Mouse (Mus musculus) layer of hippocampus, adult 9-10 months (tissue): ENCODE data around the gene Olfr1453.
"Not testable (repeated sequence)": the region's sequence is repeated elsewhere in the genome, so short reads cannot be mapped to it uniquely, and the experiment has no call there.

Experiments
- DNase-seq: peaks from one replicate; pipeline ENCODE4 v3.0.0; 2022; ENCODE audit warnings: low spot score

Olfr1453 gene

DNA sequence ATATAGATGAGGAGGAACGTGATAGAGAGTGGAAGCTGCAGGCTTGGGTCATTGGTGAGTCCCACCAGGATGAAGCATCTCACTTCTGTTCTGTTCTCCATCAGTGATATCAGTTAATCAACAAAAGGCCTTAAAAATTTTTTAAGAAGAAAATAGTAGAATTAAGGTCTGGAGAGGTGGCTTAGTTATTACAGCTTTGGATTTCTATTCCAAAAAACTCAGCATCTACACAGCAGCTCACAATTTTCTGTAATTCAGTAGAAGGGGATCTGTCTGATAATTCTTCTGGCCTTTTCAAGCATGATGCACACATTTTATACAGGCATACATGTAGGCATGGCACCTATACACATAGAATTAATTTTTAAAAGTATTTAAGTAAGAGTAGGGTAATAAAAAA, at the start of gene Olfr1453:
TSS of gene Olfr1453 (minus strand) at position 101 of the 400 bp plus-strand sequence.
- no peak for DNase-seq

DNA sequence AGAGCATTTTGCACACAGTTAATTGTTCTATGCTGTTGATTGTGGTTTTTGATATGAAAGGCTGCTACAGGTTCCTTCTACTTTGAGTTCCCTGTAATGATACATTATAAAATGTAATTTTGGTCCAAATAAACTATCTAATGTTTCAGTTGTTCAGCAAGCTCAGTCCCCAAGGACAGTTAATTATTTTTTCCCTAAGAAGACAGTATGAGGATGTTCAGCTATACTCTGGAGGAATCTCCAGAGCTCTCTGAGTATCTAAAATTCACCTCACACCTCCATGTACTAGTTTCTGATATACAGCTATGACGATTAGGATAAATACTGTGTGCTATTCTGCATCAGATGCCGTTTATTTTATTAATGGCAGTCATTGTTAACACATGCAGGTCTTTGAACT, 32.2 kb upstream of the Olfr1453 start, which contains the start of gene Olfr1454:
TSS of gene Olfr1454 (plus strand) at position 301 of the 400 bp plus-strand sequence.
- DNase-seq: no peak

DNA sequence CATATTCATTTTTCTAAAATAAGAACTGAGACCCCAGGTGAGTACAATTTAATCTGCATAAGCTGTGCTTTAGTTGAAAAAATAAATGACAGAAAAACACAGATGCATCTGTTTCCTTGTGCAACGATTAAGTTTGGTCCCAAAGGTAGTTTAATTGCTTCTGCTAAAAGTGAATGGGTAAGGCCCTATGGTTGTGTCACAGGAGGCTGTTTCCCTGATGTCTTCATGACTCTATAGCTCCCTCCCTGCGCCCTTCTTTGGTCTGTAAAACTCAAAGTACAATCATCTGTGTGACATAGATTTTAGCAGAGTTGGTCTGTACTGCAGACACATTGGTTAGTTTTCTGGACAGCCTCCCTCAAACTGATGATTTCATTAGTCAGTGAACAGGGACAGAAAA, 33.4 kb downstream of the Olfr1453 start, which contains the start of gene Olfr1451:
TSS of gene Olfr1451 (plus strand) at position 301 of the 400 bp plus-strand sequence.
- no peak for DNase-seq

DNA sequence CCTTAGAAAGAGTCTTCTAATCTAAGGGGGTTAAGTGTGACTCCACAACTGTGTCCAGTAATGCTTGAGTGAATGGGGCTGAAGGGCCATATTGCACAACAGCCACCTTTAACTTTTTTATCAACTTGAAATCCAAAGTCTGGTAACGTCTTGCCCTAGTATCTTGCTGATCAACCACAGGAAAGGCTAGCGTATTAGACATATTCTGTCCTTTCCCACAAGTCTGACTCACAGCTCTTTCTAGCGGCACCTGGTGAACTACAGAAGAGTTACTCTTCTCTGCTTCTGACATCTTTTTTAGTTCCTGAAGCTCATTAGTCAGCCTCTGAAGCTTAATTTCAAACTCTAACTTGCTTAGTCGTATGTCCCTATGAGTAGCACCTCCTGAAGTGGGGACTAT, 35.8 kb downstream of the Olfr1453 start:
- DNase-seq: not testable (repeated sequence)
